Mouse (Mus musculus) erythroblast, embryonic 14.5 days (primary cell): ENCODE measurements around the gene Ifitm6.

Experiments
- GATA1 ChIP-seq: IDR thresholded peaks from 2 replicates; pipeline ENCODE4 v1.6.1; 2012; ENCODE audit warnings: low read length, inconsistent platforms, mixed read lengths
- TAL1 ChIP-seq: IDR thresholded peaks from 3 replicates; pipeline ENCODE4 v1.6.1; 2012; ENCODE audit warnings: low read length, inconsistent platforms, mixed read lengths

DNA sequence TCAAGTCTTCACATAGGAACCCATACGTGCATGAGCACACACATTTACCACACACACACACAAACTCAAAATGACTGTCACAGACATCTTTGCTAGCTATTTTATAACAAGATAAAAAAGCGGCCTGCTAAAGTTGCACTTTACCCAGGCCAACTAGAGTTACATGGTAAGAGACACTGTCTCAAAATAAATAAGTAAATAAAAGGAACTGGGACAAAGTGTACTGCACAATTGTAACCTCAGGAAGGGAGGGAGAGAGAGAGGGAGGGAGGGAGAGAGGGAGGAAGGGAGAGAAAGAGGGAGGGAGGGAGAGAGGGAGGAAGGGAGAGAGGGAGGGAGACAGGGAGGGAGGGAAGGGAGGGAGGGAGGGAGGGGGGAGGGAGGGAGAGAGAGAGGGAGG lies 34.7 kb upstream of the Ifitm6 start:
- no peak for TF ChIP-seq GATA1
- TF ChIP-seq TAL1, result no peak
